Mouse (Mus musculus) ES-Bruce4 (cell line): ENCODE measurements around the gene Sdsl. TPM values are rescaled to one million over a fixed set of nuclear protein-coding genes. Genes with fewer than 3 reads are reported as not detected.
A peak's percentile ranks its signal among the peaks of the same experiment; 100 is the strongest.

Experiments used
- H3K27ac ChIP-seq: 2 replicates; pipeline ENCODE4 v1.5.1; 2012; ENCODE audit warnings: low read length, inconsistent platforms; ENCODE audit not compliant: insufficient read depth
- H3K27me3 ChIP-seq: 2 replicates; pipeline ENCODE4 v1.6.1; 2012; ENCODE audit warnings: mild to moderate bottlenecking, low read length, inconsistent platforms; ENCODE audit not compliant: control insufficient read depth, poor library complexity, insufficient read depth, severe bottlenecking
- H3K36me3 ChIP-seq: 2 replicates; pipeline ENCODE4 v1.6.1; 2012; ENCODE audit warnings: inconsistent platforms, mild to moderate bottlenecking, low read length, moderate library complexity; ENCODE audit not compliant: control insufficient read depth, poor library complexity, insufficient read depth, severe bottlenecking
- H3K4me1 ChIP-seq: one replicate; pipeline ENCODE4 v1.8.1; 2011; ENCODE audit warnings: low read length; ENCODE audit not compliant: control insufficient read depth, insufficient read depth
- H3K4me3 ChIP-seq: 2 replicates; pipeline ENCODE4 v1.5.1; 2011; ENCODE audit warnings: low read depth, mild to moderate bottlenecking, low read length
- H3K9ac ChIP-seq: 2 replicates; pipeline ENCODE4 v1.6.1; 2012; ENCODE audit warnings: low read depth, mild to moderate bottlenecking, inconsistent platforms; ENCODE audit not compliant: poor library complexity, severe bottlenecking
- H3K9me3 ChIP-seq: replicated peaks from 2 replicates; pipeline ENCODE4 v1.6.1; 2012; ENCODE audit warnings: mild to moderate bottlenecking, low read length, inconsistent platforms; ENCODE audit not compliant: control insufficient read depth, poor library complexity, insufficient read depth, severe bottlenecking
- CTCF ChIP-seq: IDR thresholded peaks from one replicate; pipeline ENCODE4 v1.8.1; 2011; ENCODE audit warnings: low read depth, low read length
- EP300 ChIP-seq: IDR thresholded peaks from 2 replicates; pipeline ENCODE4 v1.6.1; 2011; ENCODE audit warnings: low read depth, low read length; ENCODE audit not compliant: insufficient read depth
- POLR2A ChIP-seq: IDR thresholded peaks from one replicate; pipeline ENCODE4 v1.8.1; 2011; ENCODE audit warnings: low read length; ENCODE audit not compliant: insufficient read depth
- polyA plus RNA-seq: library from polyadenylated mRNA; stranded (reverse); fragments of >200 nt; gene quantifications from 2 replicates; pipeline ENCODE4 v1.2.4, GENCODE M21; 2011; ENCODE audit warnings: low read depth; ENCODE audit not compliant: missing spikeins, insufficient read depth, insufficient read length

The Sdsl gene
- polyA plus RNA-seq, 1 experiment: not detected

DNA sequence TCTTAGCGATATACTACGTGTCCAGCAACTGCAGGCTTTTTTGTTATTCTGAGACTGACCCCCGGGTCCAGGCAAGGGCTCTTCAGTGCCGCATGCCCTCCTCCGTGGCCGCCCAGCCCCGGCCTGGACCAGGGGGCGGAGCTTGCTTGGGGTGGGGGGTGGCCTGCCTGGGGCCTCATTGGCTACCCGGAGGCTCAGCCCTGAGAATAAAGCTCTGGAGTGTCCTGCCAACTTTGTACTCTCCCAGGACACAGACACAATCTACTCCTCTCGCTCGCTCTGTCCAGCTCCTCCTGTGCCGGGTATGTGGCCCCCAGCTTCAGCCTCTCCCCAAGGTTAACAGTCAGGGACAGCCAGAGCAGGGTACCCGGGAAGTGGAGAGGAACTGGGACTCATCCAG lies 3.7 kb upstream of the Sdsl start, which contains the start of gene Sds:
Gene Sds, plus strand, starts transcription at position 231 of the 400 bp plus-strand sequence.
- Histone ChIP-seq H3K4me3 (peak within 1 kb of the TSS; percentile 23; the same call in 1 of the 2 replicates), H3K9me3 (no peaks in the 10 kb centered on the region), H3K27me3 (no peaks in the 10 kb centered on the region), H3K4me1 (no peaks in the 10 kb centered on the region), H3K27ac (no peak within 1 kb of the TSS), H3K9ac (no peak within 1 kb of the TSS), H3K36me3 (no peaks in the 10 kb centered on the region)
- TF ChIP-seq CTCF (no peak), EP300 (no peak), POLR2A (no peak)

DNA sequence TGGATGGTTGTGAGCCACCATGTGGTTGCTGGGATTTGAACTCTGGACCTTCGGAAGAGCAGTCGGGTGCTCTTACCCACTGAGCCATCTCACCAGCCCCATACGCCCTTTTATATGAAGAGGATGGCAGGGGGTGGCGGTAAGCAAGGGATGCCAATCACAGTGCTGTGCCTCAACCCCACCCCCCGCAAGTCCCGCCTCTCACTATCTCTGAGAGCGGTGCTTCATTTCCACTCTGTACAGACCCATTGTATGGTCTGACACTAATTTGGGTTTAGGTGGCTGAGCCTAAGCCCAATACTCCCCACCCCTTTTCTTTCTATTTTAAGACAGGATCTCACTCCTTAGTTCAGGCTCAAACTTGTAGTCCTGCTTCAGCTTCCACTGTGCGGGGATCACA lies 3.3 kb upstream of the Sdsl start:
- no peak overlapping the region for H3K27ac ChIP-seq
- H3K9me3 ChIP-seq: no peaks in the 10 kb centered on the region
- TF ChIP-seq EP300: no peak
- no peak for TF ChIP-seq POLR2A
- no peak for TF ChIP-seq CTCF
- peak overlapping the region; percentile 23; the same call in 1 of the 2 replicates for H3K4me3 ChIP-seq
- H3K4me1 ChIP-seq: no peaks in the 10 kb centered on the region
- H3K27me3 ChIP-seq: no peaks in the 10 kb centered on the region
- no peak overlapping the region for H3K9ac ChIP-seq
- H3K36me3 ChIP-seq: no peaks in the 10 kb centered on the region

DNA sequence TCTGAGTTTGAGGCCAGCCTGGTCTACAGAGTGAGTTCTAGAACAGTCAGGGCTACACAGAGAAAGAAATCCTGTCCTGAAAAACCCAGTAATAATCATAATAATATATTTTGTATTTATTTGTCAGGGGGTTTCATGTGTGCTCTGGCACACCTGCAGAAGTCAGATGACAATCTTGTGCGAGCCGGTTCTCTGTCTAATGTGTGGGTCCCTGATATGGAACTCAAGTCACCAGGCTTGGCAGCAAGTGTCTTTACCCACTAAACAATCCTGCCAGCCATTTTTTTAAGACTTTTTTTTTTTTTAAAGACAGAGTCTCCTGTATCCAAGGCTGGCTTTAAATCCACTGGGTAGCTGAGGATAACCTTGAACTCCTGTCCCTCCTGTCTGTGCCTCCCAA lies 751 bp upstream of the Sdsl start:
- no peak for TF ChIP-seq EP300
- TF ChIP-seq POLR2A: no peak
- TF ChIP-seq CTCF: no peak
- no peaks in the 10 kb centered on the region for H3K36me3 ChIP-seq
- H3K9ac ChIP-seq: no peak overlapping the region
- no peak overlapping the region for H3K27ac ChIP-seq
- H3K4me3 ChIP-seq: no peak overlapping the region
- no peaks in the 10 kb centered on the region for H3K4me1 ChIP-seq
- H3K27me3 ChIP-seq: no peaks in the 10 kb centered on the region
- no peaks in the 10 kb centered on the region for H3K9me3 ChIP-seq

DNA sequence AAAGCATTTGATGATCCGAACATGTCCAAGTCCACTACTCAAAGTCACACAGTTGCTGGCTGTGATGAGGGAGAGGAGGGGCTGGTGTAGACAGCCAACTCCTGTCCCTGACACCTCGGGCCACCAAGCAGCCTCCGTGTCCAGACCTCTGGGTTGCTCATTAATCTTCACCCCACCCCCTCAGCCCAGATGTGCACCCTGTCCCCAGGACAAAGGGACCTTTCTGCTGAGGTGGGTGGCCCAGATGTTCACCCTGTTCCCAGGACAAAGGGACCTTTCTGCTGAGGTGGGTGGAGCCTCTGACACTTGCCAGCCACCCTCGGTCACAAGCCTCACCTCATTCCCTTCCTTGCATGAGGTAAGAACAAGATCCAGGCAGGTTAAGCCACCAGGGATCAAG lies 1.1 kb downstream of the Sdsl start:
- H3K4me1 ChIP-seq: no peaks in the 10 kb centered on the region
- TF ChIP-seq CTCF (no peak), POLR2A (no peak), EP300 (no peak)

DNA sequence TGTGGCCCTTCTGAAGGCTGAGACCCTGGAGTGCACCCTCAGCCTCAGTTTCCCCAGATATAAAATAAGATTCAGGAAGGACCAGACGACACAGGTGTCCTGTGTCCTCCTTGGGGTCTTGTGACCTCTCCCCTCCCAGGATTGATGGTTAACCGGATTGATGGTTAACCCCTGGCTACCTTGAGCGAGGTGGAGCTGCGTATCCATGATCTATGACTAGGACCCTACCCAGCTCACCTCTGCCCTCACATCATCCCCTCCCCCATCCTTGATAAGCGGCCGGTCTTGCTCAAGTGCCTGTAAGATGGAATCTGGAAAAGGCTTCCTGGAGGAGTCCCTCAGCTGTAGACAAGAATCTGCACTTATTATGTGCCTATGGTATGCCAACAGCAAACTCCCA lies 3.8 kb downstream of the Sdsl start:
- no peak for TF ChIP-seq CTCF
- TF ChIP-seq EP300: no peak

More for the DNA sequence above, 1.1 kb downstream of the Sdsl start:
- Histone ChIP-seq H3K36me3 (no peaks in the 10 kb centered on the region), H3K9me3 (no peaks in the 10 kb centered on the region), H3K9ac (no peak overlapping the region), H3K27ac (no peak overlapping the region), H3K27me3 (no peaks in the 10 kb centered on the region), H3K4me3 (no peak overlapping the region)

DNA sequence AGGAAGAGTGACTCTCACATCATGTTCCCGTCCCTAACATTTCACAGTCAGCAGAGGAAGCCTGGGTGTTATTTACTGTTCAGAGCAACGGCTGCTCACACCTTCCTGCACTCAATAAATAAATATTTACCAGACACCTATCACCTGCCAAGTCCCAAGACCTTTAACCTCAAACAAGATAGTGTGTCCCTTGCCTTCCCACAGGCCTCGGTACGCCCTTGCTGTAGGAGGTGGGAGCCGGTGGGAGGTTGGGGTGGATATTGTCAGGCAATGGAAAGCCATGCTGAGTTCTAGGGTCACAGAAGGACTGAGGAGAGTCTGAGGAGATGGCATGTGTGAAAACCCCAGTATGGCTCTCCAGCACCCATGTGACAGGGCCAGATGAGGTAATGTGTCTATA lies 4.3 kb downstream of the Sdsl start:
- no peaks in the 10 kb centered on the region for H3K36me3 ChIP-seq
- H3K4me3 ChIP-seq: no peak overlapping the region
- H3K9ac ChIP-seq: no peak overlapping the region
- no peaks in the 10 kb centered on the region for H3K9me3 ChIP-seq
- H3K27ac ChIP-seq: no peak overlapping the region
- H3K4me1 ChIP-seq: no peaks in the 10 kb centered on the region
- H3K27me3 ChIP-seq: no peaks in the 10 kb centered on the region
- TF ChIP-seq EP300: no peak
- TF ChIP-seq CTCF: no peak
- TF ChIP-seq POLR2A: no peak

More for the DNA sequence above, 3.8 kb downstream of the Sdsl start:
- Histone ChIP-seq H3K27ac (no peak overlapping the region), H3K4me1 (no peaks in the 10 kb centered on the region), H3K27me3 (no peaks in the 10 kb centered on the region), H3K36me3 (no peaks in the 10 kb centered on the region), H3K9ac (no peak overlapping the region), H3K9me3 (no peaks in the 10 kb centered on the region), H3K4me3 (no peak overlapping the region)
